Mouse (Mus musculus) CH12.LX (cell line): Measurements from ENCODE around the gene Stam.

Source experiments
- CHD2 ChIP-seq: IDR thresholded peaks from 2 replicates; pipeline ENCODE4 v1.6.1; 2011; ENCODE audit warnings: low read length, improper control_type of control experiment
- CTCF ChIP-seq, 2 experiments: IDR thresholded peaks in 1 of 2; conservative IDR thresholded peaks in 1 of 2; 2 replicates each; pipeline ENCODE4 v1.5.1; 2011 to 2012; ENCODE audit warnings: low read depth in 2 of 2, low read length in 2 of 2, improper control_type of control experiment in 1 of 2, inconsistent platforms in 1 of 2, mild to moderate bottlenecking in 1 of 2, moderate library complexity in 1 of 2
- E2F4 ChIP-seq: IDR thresholded peaks from 2 replicates; pipeline ENCODE4 v1.6.1; 2011; ENCODE audit warnings: low read depth, low read length, improper control_type of control experiment; ENCODE audit not compliant: insufficient replicate concordance
- ELF1 ChIP-seq: IDR thresholded peaks from 2 replicates; pipeline ENCODE4 v1.6.1; 2014; ENCODE audit warnings: low read depth, mild to moderate bottlenecking, inconsistent platforms, low read length, improper control_type of control experiment
- EP300 ChIP-seq: IDR thresholded peaks from 2 replicates; pipeline ENCODE4 v1.6.1; 2011; ENCODE audit warnings: low read length, improper control_type of control experiment
- ETS1 ChIP-seq: conservative IDR thresholded peaks from 2 replicates; pipeline ENCODE4 v1.6.1; 2012; ENCODE audit warnings: low read depth, mild to moderate bottlenecking, inconsistent platforms, low read length, improper control_type of control experiment, moderate library complexity
- IRF4 ChIP-seq: IDR thresholded peaks from 2 replicates; pipeline ENCODE4 v1.6.1; 2014; ENCODE audit warnings: low read depth, mild to moderate bottlenecking, inconsistent platforms, low read length, improper control_type of control experiment
- MAFK ChIP-seq: IDR thresholded peaks from 2 replicates; pipeline ENCODE4 v1.6.1; 2011; ENCODE audit warnings: low read length, improper control_type of control experiment; ENCODE audit not compliant: insufficient replicate concordance
- MXI1 ChIP-seq: IDR thresholded peaks from 2 replicates; pipeline ENCODE4 v1.6.1; 2011; ENCODE audit warnings: mild to moderate bottlenecking, low read depth, low read length, improper control_type of control experiment
- PAX5 ChIP-seq: IDR thresholded peaks from 2 replicates; pipeline ENCODE4 v1.6.1; 2012; ENCODE audit warnings: low read length, inconsistent platforms, mixed read lengths
- POLR2A ChIP-seq: IDR thresholded peaks from 2 replicates; pipeline ENCODE4 v1.6.1; 2011; ENCODE audit warnings: low read depth, mild to moderate bottlenecking, improper control_type of control experiment, low read length
- SMC3 ChIP-seq: IDR thresholded peaks from 2 replicates; pipeline ENCODE4 v1.6.1; 2011; ENCODE audit warnings: low read depth, low read length, improper control_type of control experiment
- TBP ChIP-seq: conservative IDR thresholded peaks from 2 replicates; pipeline ENCODE4 v1.6.1; 2011; ENCODE audit warnings: low read depth, low read length, improper control_type of control experiment
- ZMIZ1 ChIP-seq: IDR thresholded peaks from 2 replicates; pipeline ENCODE4 v1.6.1; 2012; ENCODE audit warnings: low read depth, mild to moderate bottlenecking, inconsistent platforms, low read length, improper control_type of control experiment

- TF ChIP-seq CTCF (conservative IDR thresholded peaks at IDR 0.05 in 1 of 2, IDR thresholded peaks at IDR 0.05 in 1 of 2; ENCODE audit: low read depth in 2 of 2, low read length in 2 of 2) (peak in 1 of 2 experiments; percentile 51; a peak in 2 of 4 replicates), TBP (no peak), ETS1 (no peak), ZMIZ1 (no peak), MXI1 (no peak), IRF4 (no peak), CHD2 (no peak), MAFK (no peak), E2F4 (no peak), PAX5 (no peak), POLR2A (no peak), SMC3 (peak; percentile 36), EP300 (no peak), ELF1 (no peak)
Observed at GRCm38 (mm10) chr2:14150829-14151228, 76.9 kb downstream of the Stam start.
